Mouse (Mus musculus) MEL (cell line): Measurements from ENCODE around the gene Smbd1.

ENCODE experiments used
- CTCF ChIP-seq, 3 experiments: IDR thresholded peaks in 2 of 3; conservative IDR thresholded peaks in 1 of 3; 2 replicates each; pipeline ENCODE4 v1.5.1; 2011 to 2012; ENCODE audit warnings: low read length in 3 of 3, low read depth in 2 of 3, mild to moderate bottlenecking in 2 of 3, improper control_type of control experiment in 1 of 3, inconsistent platforms in 1 of 3, mixed read lengths in 1 of 3, moderate library complexity in 1 of 3; ENCODE audit not compliant: control insufficient read depth in 1 of 3, insufficient read depth in 1 of 3, poor library complexity in 1 of 3, severe bottlenecking in 1 of 3
- E2F4 ChIP-seq: IDR thresholded peaks from 2 replicates; pipeline ENCODE4 v1.6.1; 2011; ENCODE audit warnings: low read depth, low read length, improper control_type of control experiment, borderline replicate concordance
- EP300 ChIP-seq, 2 experiments: IDR thresholded peaks; 2 replicates each; pipeline ENCODE4 v1.6.1; 2011; ENCODE audit warnings: improper control_type of control experiment in 2 of 2, low read length in 2 of 2, low read depth in 1 of 2, mild to moderate bottlenecking in 1 of 2
- MAFK ChIP-seq: IDR thresholded peaks from 2 replicates; pipeline ENCODE4 v1.6.1; 2011; ENCODE audit warnings: low read depth, mild to moderate bottlenecking, low read length, improper control_type of control experiment, borderline replicate concordance
- TAL1 ChIP-seq: IDR thresholded peaks from 2 replicates; pipeline ENCODE4 v1.6.1; 2012; ENCODE audit warnings: mild to moderate bottlenecking, inconsistent platforms, low read length, moderate library complexity, mixed read lengths
- USF1 ChIP-seq: IDR thresholded peaks from 2 replicates; pipeline ENCODE4 v1.6.1; 2014; ENCODE audit warnings: low read depth, mild to moderate bottlenecking, inconsistent platforms, low read length, improper control_type of control experiment, moderate library complexity

- TF ChIP-seq CTCF (IDR thresholded peaks at IDR 0.05 in 2 of 3, conservative IDR thresholded peaks at IDR 0.05 in 1 of 3; ENCODE audit: control insufficient read depth in 1 of 3, insufficient read depth in 1 of 3, low read depth in 2 of 3, low read length in 3 of 3, poor library complexity in 1 of 3, severe bottlenecking in 1 of 3) (peak; percentile 82 to 99 (median 84)), E2F4 (no peak), USF1 (no peak), TAL1 (no peak), MAFK (no peak), EP300 (IDR thresholded peaks at IDR 0.05; ENCODE audit: low read depth in 1 of 2, low read length in 2 of 2) (peak in 1 of 2 experiments; percentile 30; a peak in 1 of 4 replicates)
These were observed 2.6 kb upstream of the Smbd1 start for GRCm38 (mm10) chr16:32812888-32813361.
